Mouse (Mus musculus) midbrain, embryonic 13.5 days (tissue): ENCODE measurements around the gene Unk. TPM values are rescaled to one million over a fixed set of nuclear protein-coding genes. Genes with fewer than 3 reads are reported as not detected.
A peak's percentile ranks its signal among the peaks of the same experiment; 100 is the strongest.

ENCODE experiments used
- ATAC-seq: fragments of 200-750 bp; cut with Nextera tagmentation; 2 replicates; pipeline ENCODE4 v1.8.0; 2017; ENCODE audit warnings: mild to moderate bottlenecking, moderate TSS enrichment, moderate library complexity
- H3K27ac ChIP-seq: fragments of 300-500 bp; sonication (generic); 2 replicates; pipeline ENCODE4 v1.5.1; 2015; ENCODE audit warnings: inconsistent platforms, mild to moderate bottlenecking, moderate library complexity
- H3K27me3 ChIP-seq: fragments of 300-500 bp; sonication (generic); 2 replicates; pipeline ENCODE4 v1.6.1; 2015; ENCODE audit warnings: mild to moderate bottlenecking, inconsistent platforms
- H3K36me3 ChIP-seq: fragments of 300-500 bp; sonication (generic); 2 replicates; pipeline ENCODE4 v1.6.1; 2015; ENCODE audit warnings: mild to moderate bottlenecking, inconsistent platforms
- H3K4me1 ChIP-seq: fragments of 300-500 bp; sonication (generic); replicated peaks from 2 replicates; pipeline ENCODE4 v1.6.1; 2015; ENCODE audit warnings: inconsistent platforms
- H3K4me2 ChIP-seq: fragments of 300-500 bp; sonication (generic); replicated peaks from 2 replicates; pipeline ENCODE4 v1.6.1; 2015; ENCODE audit warnings: moderate library complexity, mild to moderate bottlenecking, inconsistent platforms
- H3K4me3 ChIP-seq: fragments of 300-500 bp; sonication (generic); replicated peaks from 2 replicates; pipeline ENCODE4 v1.5.1; 2015; ENCODE audit warnings: mild to moderate bottlenecking, inconsistent platforms
- H3K9ac ChIP-seq: fragments of 300-500 bp; sonication (generic); replicated peaks from 2 replicates; pipeline ENCODE4 v1.6.1; 2015; ENCODE audit warnings: mild to moderate bottlenecking, inconsistent platforms
- H3K9me3 ChIP-seq: fragments of 300-500 bp; sonication (generic); 2 replicates; pipeline ENCODE4 v1.6.1; 2016; ENCODE audit warnings: mild to moderate bottlenecking, inconsistent platforms
- WGBS: fragments of 180-500 bp; shearing (Covaris S2); methylation state at CpG from one replicate; pipeline ENCODE4 v1.1.7; 2015; 5-methylcytosine and 5-hydroxymethylcytosine counted together
- polyA plus RNA-seq: library from polyadenylated mRNA; unstranded; fragments of >200 nt; fragmentation: Nextera tagmentation; extraction: Ambion mirVana; gene quantifications from 2 replicates; pipeline ENCODE4 v1.2.1, GENCODE M21; 2015

Gene Unk
- polyA plus RNA-seq, 1 experiment from 2014 or later: 43.7 TPM

DNA sequence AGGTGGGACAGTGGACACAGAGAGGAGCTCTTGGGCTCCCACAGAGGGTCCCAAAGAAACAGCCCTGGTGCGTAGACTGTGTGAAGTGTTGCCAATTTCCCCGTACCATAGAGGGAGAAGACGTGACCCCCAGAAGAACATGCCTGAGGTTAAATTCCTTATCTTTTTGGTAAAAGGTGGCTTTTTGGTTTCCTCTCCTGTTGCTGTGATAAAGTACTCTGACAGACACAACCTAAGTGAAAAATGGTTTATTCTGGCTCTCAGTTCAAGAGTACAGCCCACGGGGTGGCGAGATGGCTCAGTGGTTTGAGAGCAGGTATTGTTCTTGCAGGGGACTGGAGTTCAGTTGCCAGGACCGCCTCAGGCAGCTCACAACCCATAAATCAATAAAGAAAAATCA is 69.3 kb downstream of the Unk start:
- peaks cover 18% of the 10 kb centered on the region for H3K4me1 ChIP-seq
- 92% methylated on average over 6 of the region's 6 CpGs for WGBS
- no peaks in the 10 kb centered on the region for H3K27me3 ChIP-seq
- H3K4me2 ChIP-seq: no peak overlapping the region
- no peaks in the 10 kb centered on the region for H3K9me3 ChIP-seq
- no peak overlapping the region for H3K4me3 ChIP-seq
- no peak overlapping the region for H3K27ac ChIP-seq
- no peak overlapping the region for H3K9ac ChIP-seq
- H3K36me3 ChIP-seq: no peaks in the 10 kb centered on the region
- no peak for ATAC-seq

DNA sequence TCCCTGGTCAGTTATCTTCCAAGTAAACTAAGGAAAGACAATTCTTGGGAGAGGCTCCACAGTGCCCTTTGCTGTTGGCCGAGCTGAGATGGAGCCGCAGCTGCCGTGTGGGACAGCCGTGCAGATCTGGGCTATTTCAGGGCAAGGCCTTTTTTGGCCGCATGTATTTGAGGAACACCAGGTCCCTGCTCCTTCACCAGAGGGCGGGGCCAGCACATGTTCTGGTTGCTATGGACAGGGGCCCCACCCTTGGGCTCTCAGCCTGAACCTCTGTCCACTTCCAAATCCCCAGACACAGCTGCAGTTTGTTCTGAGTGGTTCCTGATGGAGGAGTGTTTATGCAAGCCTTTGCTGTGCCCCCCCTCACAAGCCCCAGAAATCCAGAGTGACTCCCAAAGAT is 70.3 kb downstream of the Unk start:
- no peaks in the 10 kb centered on the region for H3K9me3 ChIP-seq
- no peak overlapping the region for H3K27ac ChIP-seq
- 86% methylated on average over 6 of the region's 6 CpGs for WGBS
- no peaks in the 10 kb centered on the region for H3K36me3 ChIP-seq
- H3K4me1 ChIP-seq: peaks cover 20% of the 10 kb centered on the region
- H3K27me3 ChIP-seq: peaks cover 1% of the 10 kb centered on the region
- no peak overlapping the region for H3K4me2 ChIP-seq
- ATAC-seq: no peak
- H3K4me3 ChIP-seq: no peak overlapping the region
- no peak overlapping the region for H3K9ac ChIP-seq

DNA sequence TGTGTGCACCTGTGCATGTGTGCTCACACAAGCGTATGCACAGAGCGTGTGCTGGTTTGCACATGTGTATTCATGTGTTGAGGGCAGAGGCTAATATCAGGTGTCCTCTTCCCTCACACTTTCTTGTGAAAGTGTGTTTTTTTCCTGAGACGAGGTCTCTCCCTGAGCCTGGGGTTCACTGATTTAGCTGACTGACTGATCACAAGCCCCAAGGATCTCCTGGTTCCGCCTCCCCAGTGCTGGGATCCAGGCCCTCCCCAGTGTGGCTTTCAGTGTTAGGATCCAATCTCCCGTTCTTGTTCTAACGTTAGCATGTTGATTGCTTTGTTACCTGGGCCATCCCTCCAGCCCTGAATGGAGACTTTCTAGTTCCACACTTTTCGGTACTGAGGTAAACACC is 70.7 kb downstream of the Unk start:
- H3K4me1 ChIP-seq: peaks cover 20% of the 10 kb centered on the region
- H3K9ac ChIP-seq: no peak overlapping the region
- no peaks in the 10 kb centered on the region for H3K9me3 ChIP-seq
- no peak for ATAC-seq
- 84% methylated on average over 7 of the region's 7 CpGs for WGBS
- H3K36me3 ChIP-seq: no peaks in the 10 kb centered on the region
- no peak overlapping the region for H3K4me2 ChIP-seq
- peaks cover 6% of the 10 kb centered on the region for H3K27me3 ChIP-seq
- H3K27ac ChIP-seq: no peak overlapping the region
- H3K4me3 ChIP-seq: no peak overlapping the region

DNA sequence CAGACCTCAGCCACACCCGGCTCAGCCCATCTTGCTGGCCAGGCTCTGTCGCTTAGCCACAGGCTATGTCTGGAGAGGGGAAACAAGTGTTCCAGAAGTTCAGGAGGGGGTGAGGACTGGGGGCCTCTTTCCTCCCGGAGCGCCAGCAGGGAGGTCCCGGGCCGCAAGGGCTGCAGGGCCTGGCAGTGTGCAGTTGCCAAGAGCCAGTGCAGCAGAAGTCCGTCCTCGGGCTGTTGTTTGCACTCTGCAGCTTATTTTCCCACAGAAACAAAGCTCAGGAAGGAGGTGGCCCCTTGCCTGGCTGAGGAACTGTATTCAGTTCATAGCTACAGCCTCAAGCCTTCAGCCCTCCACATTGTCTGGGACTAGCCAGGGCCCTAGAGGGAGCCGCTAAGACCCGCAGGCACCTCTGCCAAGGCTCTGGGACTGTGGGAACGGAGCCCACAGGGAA is 71.8 kb downstream of the Unk start:
- Histone ChIP-seq H3K9me3 (no peaks in the 10 kb centered on the region), H3K27me3 (peaks cover 17% of the 10 kb centered on the region), H3K36me3 (no peaks in the 10 kb centered on the region), H3K9ac (peak overlapping the region; percentile 41; the same call in 1 of the 2 replicates), H3K27ac (peak overlapping the region; percentile 76), H3K4me3 (no peak overlapping the region), H3K4me1 (peaks cover 29% of the 10 kb centered on the region), H3K4me2 (no peak overlapping the region)
- ATAC-seq: peak; percentile 66; the same call in 1 of the 2 replicates
- 44% methylated on average over 11 of the region's 11 CpGs for WGBS

DNA sequence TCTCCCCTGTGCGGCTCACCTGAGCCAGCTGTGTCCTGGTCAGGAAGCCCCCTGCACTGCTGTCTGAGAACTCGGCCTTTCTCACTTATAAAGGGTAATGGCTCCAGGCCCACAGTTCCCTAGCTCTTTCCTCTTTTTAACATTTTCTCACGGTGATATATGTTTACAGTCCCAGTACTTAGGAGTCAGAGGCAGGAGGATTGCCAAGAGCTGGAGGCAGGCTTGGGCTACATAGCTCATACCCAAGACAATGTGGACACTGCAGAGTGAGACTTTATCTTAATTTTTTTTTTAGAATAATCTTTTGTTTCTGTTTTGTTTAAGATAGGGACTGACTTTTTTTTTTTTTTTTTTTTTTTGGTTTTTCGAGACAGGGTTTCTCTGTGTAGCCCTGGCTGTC is 72.3 kb downstream of the Unk start:
- Histone ChIP-seq H3K4me3 (no peak overlapping the region), H3K4me2 (no peak overlapping the region), H3K27me3 (peaks cover 22% of the 10 kb centered on the region), H3K4me1 (peaks cover 34% of the 10 kb centered on the region), H3K9ac (no peak overlapping the region; the same call in 1 of the 2 replicates), H3K9me3 (no peaks in the 10 kb centered on the region), H3K36me3 (no peaks in the 10 kb centered on the region), H3K27ac (peak overlapping the region; percentile 76)
- whole genome bisulfite sequencing: 61% methylated on average over 3 of the region's 4 CpGs
- peak; percentile 43; the same call in 1 of the 2 replicates for ATAC-seq

DNA sequence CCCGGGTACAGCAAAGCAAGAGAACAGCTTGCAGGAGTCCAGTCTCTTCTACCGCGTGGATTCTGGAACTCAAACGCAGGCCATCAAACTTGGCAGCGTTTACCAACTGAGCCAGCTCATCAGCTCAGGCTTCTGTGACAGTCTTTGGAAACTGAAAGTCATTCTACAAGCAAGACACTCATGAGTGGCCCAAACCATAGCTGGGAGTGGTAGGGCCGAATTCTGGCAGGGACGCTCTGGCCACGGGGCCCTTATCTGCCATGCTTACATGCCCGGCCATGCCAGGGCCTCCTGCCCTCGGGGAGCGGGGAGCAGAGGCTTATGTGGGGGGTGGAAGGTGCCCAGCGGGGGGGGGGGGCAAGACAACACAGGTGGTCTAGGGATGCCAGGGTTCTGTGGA is 73.5 kb downstream of the Unk start:
- Histone ChIP-seq H3K9ac (no peak overlapping the region), H3K36me3 (no peaks in the 10 kb centered on the region), H3K4me1 (peaks cover 43% of the 10 kb centered on the region), H3K4me3 (no peak overlapping the region), H3K4me2 (no peak overlapping the region), H3K27ac (no peak overlapping the region), H3K9me3 (no peaks in the 10 kb centered on the region), H3K27me3 (peaks cover 33% of the 10 kb centered on the region)
- WGBS: 87% methylated on average over 11 of the region's 12 CpGs
- no peak for ATAC-seq

DNA sequence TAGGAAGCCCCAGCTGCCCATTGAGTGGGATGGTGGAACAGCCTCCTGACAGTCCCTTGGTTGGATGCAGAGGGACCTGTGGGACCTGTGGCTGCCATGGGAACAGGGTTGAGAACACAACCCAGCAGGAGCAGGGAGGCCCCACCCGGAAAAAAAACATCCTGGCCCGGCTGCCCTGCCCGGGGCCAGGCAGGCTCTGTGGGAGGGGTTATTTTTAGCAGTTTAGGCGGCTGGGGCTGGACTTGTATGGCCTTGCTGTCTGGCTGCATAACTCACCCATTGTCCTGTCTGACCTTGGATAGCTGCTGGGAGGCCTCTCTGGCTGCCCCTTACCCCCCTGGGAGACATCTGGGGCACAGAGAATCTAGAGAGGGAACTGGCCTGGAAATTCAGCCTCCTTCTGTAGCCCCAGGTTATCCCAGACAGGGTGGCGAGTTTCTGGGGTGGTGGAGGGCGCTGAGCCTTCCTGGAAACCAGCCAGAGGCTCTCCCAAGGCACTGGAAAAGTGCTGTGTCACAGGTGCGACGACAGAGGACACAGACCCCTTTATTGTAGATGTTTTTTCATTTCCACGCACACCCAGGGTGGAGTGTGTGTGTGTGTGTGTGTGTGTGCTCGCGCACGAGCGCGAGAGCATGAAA is 74.0 kb downstream of the Unk start:
- 47% methylated on average over 14 of the region's 14 CpGs for WGBS
- no peak overlapping the region for H3K9ac ChIP-seq
- H3K4me2 ChIP-seq: no peak overlapping the region
- ATAC-seq: 0 out of 2 replicates have a peak, but pooled peaks have one; percentile 19
- no peaks in the 10 kb centered on the region for H3K9me3 ChIP-seq
- no peak overlapping the region for H3K4me3 ChIP-seq
- H3K27me3 ChIP-seq: peaks cover 39% of the 10 kb centered on the region
- no peaks in the 10 kb centered on the region for H3K36me3 ChIP-seq
- peaks cover 48% of the 10 kb centered on the region for H3K4me1 ChIP-seq
- H3K27ac ChIP-seq: no peak overlapping the region

DNA sequence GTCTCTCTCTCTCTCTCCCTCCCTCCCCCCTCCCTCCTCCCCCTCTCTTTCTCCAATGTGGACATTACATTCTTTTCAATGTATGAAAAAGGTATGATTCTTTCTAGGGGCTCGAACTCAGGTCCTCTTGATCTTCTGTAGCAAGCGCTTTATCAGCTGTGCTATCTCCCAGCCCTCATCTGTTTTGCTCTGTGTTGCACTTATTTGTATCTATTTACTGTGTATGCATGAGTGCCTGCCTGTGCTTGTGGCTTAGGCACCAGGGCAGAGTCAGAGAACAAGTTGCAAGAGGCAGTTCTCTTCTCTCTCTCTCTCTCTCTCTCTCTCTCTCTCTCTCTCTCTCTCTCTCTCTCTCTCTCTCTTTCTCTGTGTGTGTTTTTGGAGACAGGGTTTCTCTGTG is 74.9 kb downstream of the Unk start:
- Histone ChIP-seq H3K4me1 (peaks cover 57% of the 10 kb centered on the region), H3K9me3 (no peaks in the 10 kb centered on the region), H3K27me3 (peaks cover 48% of the 10 kb centered on the region), H3K27ac (no peak overlapping the region), H3K4me3 (no peak overlapping the region), H3K4me2 (no peak overlapping the region), H3K36me3 (no peaks in the 10 kb centered on the region), H3K9ac (no peak overlapping the region)
- no peak for ATAC-seq
- WGBS: 95% methylated on average over 2 of the region's 2 CpGs

DNA sequence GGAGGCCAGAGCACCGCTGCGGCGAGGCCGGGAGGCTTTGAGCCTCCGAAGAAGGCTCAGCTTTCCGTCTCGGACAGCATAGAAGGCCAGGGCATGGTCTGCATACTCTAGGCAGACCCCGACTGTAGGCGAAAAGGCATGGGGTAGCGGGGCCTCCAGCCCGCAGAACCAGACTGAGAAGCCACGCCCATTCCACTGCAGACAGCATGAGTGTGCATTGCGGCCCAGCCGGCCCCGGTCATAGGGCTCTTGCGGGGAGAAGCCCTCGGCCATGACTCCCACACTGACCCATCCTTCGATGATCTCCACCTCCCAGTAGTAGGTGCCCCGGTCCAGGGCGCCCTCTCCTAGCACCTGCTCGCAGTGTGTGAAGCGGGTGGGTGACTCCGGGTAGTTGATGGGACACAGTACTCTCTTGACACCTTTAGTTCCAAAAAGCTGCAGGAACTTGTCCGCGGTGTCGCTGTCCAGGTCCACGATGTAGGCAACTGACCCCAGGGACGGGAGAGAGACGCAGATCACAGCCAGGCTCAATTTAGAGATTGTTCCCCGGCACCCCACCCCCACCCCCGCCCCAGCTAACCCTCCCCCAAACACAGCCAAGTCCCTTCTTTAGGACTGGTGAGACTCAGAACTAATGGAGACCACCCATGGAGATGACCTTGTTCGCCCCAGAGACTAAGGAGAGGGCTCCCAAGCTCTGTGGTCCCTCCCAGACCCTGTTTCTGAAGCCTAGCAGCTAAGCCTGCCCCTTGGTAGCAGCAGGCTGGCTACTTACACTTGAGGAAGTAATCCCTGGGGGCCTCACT is 76.2 kb downstream of the Unk start:
- Histone ChIP-seq H3K9me3 (no peaks in the 10 kb centered on the region), H3K9ac (no peak overlapping the region), H3K4me2 (peak overlapping the region; percentile 25), H3K4me1 (peaks cover 59% of the 10 kb centered on the region), H3K4me3 (no peak overlapping the region), H3K36me3 (no peaks in the 10 kb centered on the region), H3K27me3 (peaks cover 61% of the 10 kb centered on the region), H3K27ac (no peak overlapping the region)
- ATAC-seq: no peak
- 18% methylated on average over 32 of the region's 32 CpGs for WGBS

DNA sequence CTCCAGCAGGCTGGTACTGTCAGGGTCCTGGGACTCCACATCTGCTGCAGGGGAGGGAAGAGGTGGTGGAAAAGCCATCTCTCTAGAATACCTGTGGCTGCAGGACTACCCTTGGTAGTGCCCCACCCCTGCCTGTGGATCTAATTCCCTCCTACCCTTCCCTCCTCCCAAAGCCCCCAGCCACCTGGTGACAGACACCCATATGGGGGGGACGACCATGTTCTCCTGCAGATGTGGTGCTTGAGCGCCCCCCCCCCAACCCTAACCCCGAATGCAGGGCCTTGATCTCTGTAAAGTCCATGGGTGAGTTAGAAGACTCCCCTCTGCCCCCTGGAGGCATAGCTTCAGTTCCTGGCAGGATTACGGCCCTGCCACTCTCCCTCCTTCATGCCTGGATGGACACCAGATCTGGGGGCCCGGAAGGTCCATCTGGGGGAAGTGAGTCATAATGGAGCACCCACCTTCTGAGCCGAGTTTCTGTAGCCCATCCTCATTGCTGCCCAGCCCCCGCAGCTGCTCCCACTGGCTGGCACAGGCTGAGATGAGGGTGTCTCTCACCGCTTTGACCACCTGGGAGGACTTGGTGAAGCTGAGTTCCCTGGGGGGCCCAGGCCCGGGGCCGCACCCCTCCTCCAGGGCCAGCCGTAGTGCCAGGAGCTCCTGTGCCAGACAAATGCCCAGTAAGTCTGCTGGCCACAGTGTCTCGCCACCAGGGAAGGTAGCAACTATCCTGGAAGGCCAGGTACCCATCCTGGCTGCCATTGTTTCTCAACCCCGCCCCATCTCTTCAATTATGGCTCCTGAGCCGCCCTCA is 77.0 kb downstream of the Unk start:
- H3K4me1 ChIP-seq: peaks cover 54% of the 10 kb centered on the region
- H3K36me3 ChIP-seq: no peaks in the 10 kb centered on the region
- H3K9me3 ChIP-seq: no peaks in the 10 kb centered on the region
- peaks cover 69% of the 10 kb centered on the region for H3K27me3 ChIP-seq
- no peak overlapping the region for H3K4me3 ChIP-seq
- H3K4me2 ChIP-seq: no peak overlapping the region
- H3K27ac ChIP-seq: no peak overlapping the region
- WGBS: 14% methylated on average over 13 of the region's 14 CpGs
- no peak for ATAC-seq
- H3K9ac ChIP-seq: 0 out of 2 replicates have a peak overlapping the region, but pooled peaks have one; percentile 10

DNA sequence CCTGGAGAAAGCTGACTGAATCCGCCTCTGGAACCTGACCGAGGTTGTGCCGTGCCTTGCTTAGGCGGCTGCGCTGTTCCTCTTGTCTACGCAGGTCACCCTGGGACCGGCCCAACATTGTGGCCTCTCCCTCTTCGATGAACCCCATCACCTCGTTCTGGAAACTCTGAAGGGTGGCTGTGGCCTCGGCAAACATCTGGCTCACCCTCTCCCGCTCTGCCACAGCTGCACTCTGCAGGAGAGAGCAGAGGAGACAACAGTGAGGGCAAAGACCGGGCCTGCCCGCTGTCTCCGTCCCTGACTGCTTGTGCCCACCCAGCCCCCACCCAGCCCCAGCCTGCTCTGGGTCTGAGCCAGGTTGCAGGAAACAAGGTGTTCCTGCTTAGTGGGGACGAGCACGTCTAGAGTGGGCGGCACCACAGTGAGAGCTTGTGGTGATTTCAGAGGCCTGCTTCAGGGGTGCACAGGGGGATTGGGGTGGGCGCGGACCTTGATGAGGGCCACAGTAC is 77.7 kb downstream of the Unk start:
- H3K9me3 ChIP-seq: no peaks in the 10 kb centered on the region
- no peak overlapping the region for H3K27ac ChIP-seq
- ATAC-seq: no peak; the same call in 1 of the 2 replicates
- H3K36me3 ChIP-seq: no peaks in the 10 kb centered on the region
- H3K4me1 ChIP-seq: peaks cover 51% of the 10 kb centered on the region
- no peak overlapping the region for H3K4me2 ChIP-seq
- H3K9ac ChIP-seq: no peak overlapping the region
- 9% methylated on average over 19 of the region's 19 CpGs for WGBS
- no peak overlapping the region for H3K4me3 ChIP-seq
- H3K27me3 ChIP-seq: peaks cover 70% of the 10 kb centered on the region
